Comparison of ENCODE assay signal across 10 mouse cellular contexts in genomic region chr1:162299558-162300319, GRCm38 (mm10).
DNase-seq lines count a peak whose midpoint lies in the region; ATAC-seq and TF ChIP-seq lines count a peak whose summit lies in the region.
"Had no signal": no experiment of that assay in that cellular context is flagged by ENCODE, and none has a peak within 500 bp of the region (broad histone marks: within the 10 kb centered on the region; RNA-seq: fewer than 3 reads in every experiment).

No protein-coding gene starts in this region.

- WGBS in forebrain, embryonic 13.5 days, result 74% methylated on average over 12 of the region's 12 CpGs
- WGBS in forebrain, embryonic 12.5 days, result 83% methylated on average over 12 of the region's 12 CpGs
- 87% methylated on average over 12 of the region's 12 CpGs for WGBS in liver, adult 2 months
- WGBS in liver, postnatal 0 days (ENCODE audit: insufficient replicate concordance), result 80% methylated on average over 12 of the region's 12 CpGs
- WGBS in liver, embryonic 11.5 days, result 82% methylated on average over 12 of the region's 12 CpGs
- WGBS in midbrain, embryonic 10.5 days, result 89% methylated on average over 12 of the region's 12 CpGs

- no peak overlapping the region for H3K27ac ChIP-seq in forebrain, embryonic 13.5 days
- no peak overlapping the region for H3K27ac ChIP-seq in forebrain, embryonic 12.5 days
- H3K27ac ChIP-seq in liver, adult 2 months (replicated peaks; ENCODE audit: insufficient read depth, low read depth, low read length), result no peak overlapping the region
- H3K27ac ChIP-seq in liver, postnatal 0 days (ENCODE audit: low read depth), result no peak overlapping the region
- H3K27ac ChIP-seq in liver, embryonic 11.5 days (ENCODE audit: low read depth, low read length), result no peak overlapping the region
- H3K27ac ChIP-seq in midbrain, embryonic 10.5 days (replicated peaks), result no peak overlapping the region
- H3K27ac ChIP-seq: liver, embryonic 14.5 days had no signal

- no peak for TF ChIP-seq CTCF in liver, adult 2 months (IDR thresholded peaks at IDR 0.05; ENCODE audit: low read depth, low read length)
- TF ChIP-seq CTCF in liver, postnatal 0 days (IDR thresholded peaks at IDR 0.05; ENCODE audit: low read depth), result no peak

- TF ChIP-seq POLR2A in liver, adult 2 months (IDR thresholded peaks at IDR 0.05; ENCODE audit: extremely low read depth, insufficient read depth, low read length), result no peak

- no peak overlapping the region for H3K9ac ChIP-seq in forebrain, embryonic 13.5 days
- no peak overlapping the region for H3K9ac ChIP-seq in forebrain, embryonic 12.5 days
- no peak overlapping the region for H3K9ac ChIP-seq in liver, adult 2 months (ENCODE audit: low read depth, low read length)
- H3K9ac ChIP-seq in liver, postnatal 0 days (replicated peaks), result no peak overlapping the region
- no peak overlapping the region for H3K9ac ChIP-seq in liver, embryonic 11.5 days (ENCODE audit: low read depth, low read length)
- H3K9ac ChIP-seq: liver, embryonic 14.5 days had no signal

- no peaks in the 10 kb centered on the region for H3K36me3 ChIP-seq in forebrain, embryonic 13.5 days (ENCODE audit: poor library complexity, severe bottlenecking)
- H3K36me3 ChIP-seq in forebrain, embryonic 12.5 days (replicated peaks), result no peaks in the 10 kb centered on the region
- H3K36me3 ChIP-seq in liver, adult 2 months (ENCODE audit: control insufficient read depth, insufficient read depth, low read length), result no peaks in the 10 kb centered on the region
- H3K36me3 ChIP-seq in liver, postnatal 0 days (replicated peaks; ENCODE audit: insufficient read depth, low read length), result no peaks in the 10 kb centered on the region
- H3K36me3 ChIP-seq in liver, embryonic 11.5 days (ENCODE audit: control insufficient read depth, insufficient read depth, low read length), result no peaks in the 10 kb centered on the region
- H3K36me3 ChIP-seq in midbrain, embryonic 10.5 days, result no peaks in the 10 kb centered on the region

- no peak overlapping the region for H3K4me3 ChIP-seq in forebrain, embryonic 13.5 days
- H3K4me3 ChIP-seq in forebrain, embryonic 12.5 days (replicated peaks), result no peak overlapping the region
- H3K4me3 ChIP-seq in liver, adult 2 months (ENCODE audit: insufficient read depth, low read depth, low read length), result no peak overlapping the region
- no peak overlapping the region for H3K4me3 ChIP-seq in liver, postnatal 0 days (ENCODE audit: low read depth, low read length)
- no peak overlapping the region for H3K4me3 ChIP-seq in liver, embryonic 11.5 days (ENCODE audit: low read depth, low read length)
- H3K4me3 ChIP-seq in midbrain, embryonic 10.5 days, result no peak overlapping the region

- no peaks in the 10 kb centered on the region for H3K9me3 ChIP-seq in forebrain, embryonic 13.5 days (replicated peaks)
- H3K9me3 ChIP-seq in forebrain, embryonic 12.5 days, result no peaks in the 10 kb centered on the region
- H3K9me3 ChIP-seq in liver, postnatal 0 days (ENCODE audit: low read length), result no peaks in the 10 kb centered on the region
- no peaks in the 10 kb centered on the region for H3K9me3 ChIP-seq in liver, embryonic 11.5 days (ENCODE audit: control insufficient read depth, low read length)
- H3K9me3 ChIP-seq in midbrain, embryonic 10.5 days (replicated peaks), result no peaks in the 10 kb centered on the region

- no peaks in the 10 kb centered on the region for H3K27me3 ChIP-seq in forebrain, embryonic 13.5 days
- no peaks in the 10 kb centered on the region for H3K27me3 ChIP-seq in forebrain, embryonic 12.5 days
- H3K27me3 ChIP-seq in liver, adult 2 months (ENCODE audit: control insufficient read depth, insufficient read depth, low read length), result no peaks in the 10 kb centered on the region
- H3K27me3 ChIP-seq in liver, postnatal 0 days (ENCODE audit: insufficient read depth, low read length), result no peaks in the 10 kb centered on the region
- H3K27me3 ChIP-seq in liver, embryonic 11.5 days (replicated peaks; ENCODE audit: control insufficient read depth, insufficient read depth, low read length), result no peaks in the 10 kb centered on the region
- no peaks in the 10 kb centered on the region for H3K27me3 ChIP-seq in midbrain, embryonic 10.5 days (ENCODE audit: low read depth, poor library complexity, severe bottlenecking)

- peaks cover 4% of the 10 kb centered on the region; the same call in 1 of the 2 replicates for H3K4me1 ChIP-seq in forebrain, embryonic 13.5 days
- peaks cover 2% of the 10 kb centered on the region; the same call in 1 of the 2 replicates for H3K4me1 ChIP-seq in forebrain, embryonic 12.5 days
- no peaks in the 10 kb centered on the region; the same call in 1 of the 2 replicates for H3K4me1 ChIP-seq in liver, adult 2 months (ENCODE audit: control insufficient read depth, insufficient read depth, low read length)
- no peaks in the 10 kb centered on the region for H3K4me1 ChIP-seq in liver, postnatal 0 days (ENCODE audit: insufficient read depth)
- H3K4me1 ChIP-seq in liver, embryonic 11.5 days (replicated peaks; ENCODE audit: control insufficient read depth, insufficient read depth, low read length), result no peaks in the 10 kb centered on the region
- H3K4me1 ChIP-seq in midbrain, embryonic 10.5 days, result no peaks in the 10 kb centered on the region

- peak; percentile 19 for DNase-seq in liver, adult 2 months (ENCODE audit: extremely low read depth, low read depth, low spot score)
- no peak for DNase-seq in liver, postnatal 0 days
- peak; percentile 40 to 57 for DNase-seq in heart, adult 9 months (ENCODE audit: low spot score in 2 of 2)
- DNase-seq in lung, postnatal 25 days (ENCODE audit: low spot score), result peak; percentile 15
- no peak for DNase-seq in liver, embryonic 11.5 days (ENCODE audit: low spot score)
- no peak for DNase-seq in midbrain, embryonic 10.5 days (ENCODE audit: low spot score)
- DNase-seq: retina, postnatal 1 day had no signal

- no peak overlapping the region for H3K4me2 ChIP-seq in forebrain, embryonic 13.5 days
- H3K4me2 ChIP-seq in forebrain, embryonic 12.5 days, result no peak overlapping the region
- no peak overlapping the region for H3K4me2 ChIP-seq in liver, postnatal 0 days (ENCODE audit: low read depth, low read length)
- H3K4me2 ChIP-seq in liver, embryonic 11.5 days, result no peak overlapping the region

- TF ChIP-seq EP300 in liver, postnatal 0 days (IDR thresholded peaks at IDR 0.05; ENCODE audit: low read depth), result no peak

- ATAC-seq in forebrain, embryonic 13.5 days, result peak; percentile 55; the same call in 1 of the 2 replicates
- ATAC-seq in forebrain, embryonic 12.5 days (ENCODE audit: low FRiP score), result no peak
- ATAC-seq in liver, postnatal 0 days, result no peak
- no peak for ATAC-seq in liver, embryonic 11.5 days (replicated peaks; ENCODE audit: low FRiP score)

- H3K79me2 ChIP-seq in liver, adult 2 months (ENCODE audit: control insufficient read depth, insufficient read depth, low read length), result no peaks in the 10 kb centered on the region

Comparison
In these comparisons a context has a peak if more than half of its experiments do, and no peak if none do; other contexts are left out.
1. DNase-seq: peak in liver, adult 2 months (single experiment), heart, adult 9 months (2 of 2) and lung, postnatal 25 days (single experiment); none in liver, postnatal 0 days (single experiment), liver, embryonic 11.5 days (single experiment) and midbrain, embryonic 10.5 days (single experiment).